Mouse (Mus musculus) testis, adult 2 months (tissue): Measurements from ENCODE around the gene Epha1. TPM values are rescaled to one million over a fixed set of nuclear protein-coding genes. Genes with fewer than 3 reads are reported as not detected.
A peak's percentile ranks its signal among the peaks of the same experiment; 100 is the strongest.

Source experiments
- H3K27ac ChIP-seq: fragments of 200-500 bp; 2 replicates; pipeline ENCODE4 v1.5.1; 2012; ENCODE audit warnings: low read depth, low read length; ENCODE audit not compliant: control insufficient read depth, insufficient read depth
- H3K27me3 ChIP-seq: fragments of 200-500 bp; 2 replicates; pipeline ENCODE4 v1.6.1; 2012; ENCODE audit warnings: mild to moderate bottlenecking, low read length, moderate library complexity; ENCODE audit not compliant: control insufficient read depth, insufficient read depth
- H3K36me3 ChIP-seq: fragments of 200-500 bp; 2 replicates; pipeline ENCODE4 v1.6.1; 2012; ENCODE audit warnings: mild to moderate bottlenecking, low read length; ENCODE audit not compliant: control insufficient read depth, insufficient read depth
- H3K4me1 ChIP-seq: fragments of 200-500 bp; 2 replicates; pipeline ENCODE4 v1.6.1; 2012; ENCODE audit warnings: low read length; ENCODE audit not compliant: control insufficient read depth, insufficient read depth
- H3K4me3 ChIP-seq: fragments of 200-500 bp; 2 replicates; pipeline ENCODE4 v1.5.1; 2012; ENCODE audit warnings: low read depth, mild to moderate bottlenecking, low read length, moderate library complexity, mixed read lengths; ENCODE audit not compliant: control insufficient read depth
- CTCF ChIP-seq: fragments of 200-500 bp; IDR thresholded peaks from 2 replicates; pipeline ENCODE4 v1.5.1; 2012; ENCODE audit warnings: low read depth, mild to moderate bottlenecking, inconsistent platforms, low read length, moderate library complexity; ENCODE audit not compliant: control insufficient read depth, insufficient read depth, insufficient replicate concordance
- POLR2A ChIP-seq: fragments of 200-500 bp; IDR thresholded peaks from 2 replicates; pipeline ENCODE4 v1.6.1; 2012; ENCODE audit warnings: low read depth, mild to moderate bottlenecking, inconsistent platforms, low read length, moderate library complexity; ENCODE audit not compliant: control insufficient read depth
- polyA plus RNA-seq: library from polyadenylated mRNA; depleted of rRNA; stranded (reverse); fragments of >200 nt; gene quantifications from 2 replicates; pipeline ENCODE4 v1.2.3, GENCODE M21; 2012; rRNA removed

The Epha1 gene
- polyA plus RNA-seq, result 0.30 and 0.76 TPM in 2 replicates

DNA sequence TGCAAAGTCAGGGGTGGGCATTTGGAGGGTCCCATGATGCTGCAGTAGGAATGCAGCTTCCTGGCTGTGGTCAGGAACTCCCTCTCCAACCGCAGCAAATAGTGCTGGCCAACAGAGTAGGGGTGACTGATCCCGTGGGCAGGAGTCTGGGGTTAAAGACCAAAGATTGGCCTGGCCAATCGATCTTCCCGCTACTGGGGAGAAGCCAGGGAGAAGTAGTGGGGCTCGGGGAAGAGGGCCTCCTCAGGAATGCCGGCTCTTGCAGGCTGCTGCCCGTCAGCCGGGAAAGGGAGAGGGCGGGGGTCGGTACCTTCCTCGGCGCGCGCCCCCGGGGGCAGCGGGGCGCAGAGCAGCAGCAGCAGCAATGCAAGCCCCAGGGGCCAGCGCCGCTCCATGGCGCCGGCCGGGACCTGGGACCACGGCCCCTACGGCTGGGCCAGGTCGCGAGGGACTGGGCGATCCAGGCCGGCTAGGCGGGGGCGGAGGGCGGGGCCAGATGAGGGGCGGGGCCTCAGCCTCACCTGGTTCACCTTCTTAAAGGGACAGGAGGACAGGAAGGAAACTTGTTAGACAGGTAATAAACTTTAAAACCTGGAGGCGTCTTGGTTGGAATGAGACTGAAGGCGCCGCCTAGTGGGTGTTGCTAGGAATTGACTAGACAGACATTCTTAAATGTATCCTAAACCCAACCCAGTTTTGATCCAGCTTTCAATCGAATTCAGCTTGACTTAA lies at the start of gene Epha1:
TSS of gene Epha1 (minus strand) at position 453 of the 732 bp plus-strand sequence.
- H3K4me3 ChIP-seq, result peak within 1 kb of the TSS; percentile 49
- H3K27ac ChIP-seq, result no peak within 1 kb of the TSS
- peaks cover 10% of the 10 kb centered on the region for H3K4me1 ChIP-seq
- no peaks in the 10 kb centered on the region for H3K36me3 ChIP-seq
- TF ChIP-seq CTCF, result no peak
- TF ChIP-seq POLR2A, result no peak
- H3K27me3 ChIP-seq, result no peaks in the 10 kb centered on the region

DNA sequence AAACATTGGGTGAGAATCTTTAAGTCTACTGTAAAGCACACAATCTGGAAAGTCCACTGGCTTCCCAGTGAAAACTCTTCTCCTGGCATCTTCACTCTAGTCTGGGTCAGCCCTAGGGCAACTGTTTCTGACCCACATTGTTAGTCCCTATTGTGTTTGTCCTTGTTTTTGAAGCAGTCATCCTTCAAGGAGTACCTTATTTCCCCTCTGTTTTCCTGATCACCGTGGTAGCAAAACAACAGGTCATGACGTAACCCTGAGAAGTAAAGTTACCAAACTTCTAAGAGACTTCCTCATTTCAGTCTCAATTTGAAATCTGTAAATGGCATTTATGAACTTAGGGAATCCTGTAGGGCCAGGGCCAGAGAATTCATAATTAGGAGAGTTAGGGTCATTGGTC lies 48.4 kb upstream of the Epha1 start:
- Histone ChIP-seq H3K27ac (no peak overlapping the region), H3K4me1 (no peaks in the 10 kb centered on the region), H3K36me3 (no peaks in the 10 kb centered on the region), H3K4me3 (no peak overlapping the region), H3K27me3 (no peaks in the 10 kb centered on the region)
- TF ChIP-seq CTCF (no peak), POLR2A (no peak)

DNA sequence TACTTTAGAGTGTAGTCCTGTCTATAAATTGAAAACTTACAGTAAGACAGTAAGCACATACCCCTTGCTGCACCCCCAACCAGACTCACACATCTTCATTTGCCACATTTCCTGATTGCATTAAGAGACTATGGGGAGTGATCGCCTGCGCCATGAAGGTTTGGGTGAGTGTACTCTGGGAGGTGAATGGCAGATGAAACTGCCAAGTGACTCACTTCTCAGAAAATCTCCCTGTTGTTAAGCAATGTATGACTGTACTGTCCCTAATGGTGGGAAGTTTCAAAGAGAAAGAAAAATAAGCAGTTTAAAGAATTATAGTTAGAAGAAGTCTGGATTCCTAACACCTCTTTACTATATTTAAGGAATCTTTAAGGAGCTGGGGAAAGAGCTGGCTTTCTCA lies 46.4 kb upstream of the Epha1 start:
- no peaks in the 10 kb centered on the region for H3K36me3 ChIP-seq
- H3K27me3 ChIP-seq, result no peaks in the 10 kb centered on the region
- no peak overlapping the region for H3K27ac ChIP-seq
- H3K4me1 ChIP-seq, result no peaks in the 10 kb centered on the region
- TF ChIP-seq POLR2A (no peak), CTCF (no peak)
- H3K4me3 ChIP-seq, result no peak overlapping the region

DNA sequence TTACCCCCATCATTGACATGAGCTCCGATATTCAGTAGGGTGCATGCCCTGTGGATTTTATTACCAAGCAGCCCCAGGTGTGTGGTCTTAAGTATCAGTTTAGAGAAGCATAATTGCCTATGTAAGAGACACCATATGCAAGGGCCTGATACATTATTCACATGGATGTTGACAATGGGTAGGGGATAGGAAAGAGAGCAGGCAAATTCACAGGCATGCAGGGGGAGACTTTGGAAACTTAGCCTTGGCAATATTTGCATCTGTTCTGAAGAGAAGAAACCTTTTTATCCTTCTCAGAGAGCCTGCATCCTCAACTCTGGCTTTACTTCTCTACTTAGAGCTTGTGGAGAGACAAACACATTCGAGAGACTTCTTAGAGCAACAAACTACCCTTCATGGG lies 32.1 kb upstream of the Epha1 start, which contains the start of gene Tas2r135:
TSS of gene Tas2r135 (plus strand) at position 301 of the 400 bp plus-strand sequence.
- no peak within 1 kb of the TSS for H3K4me3 ChIP-seq
- no peaks in the 10 kb centered on the region for H3K4me1 ChIP-seq
- H3K27ac ChIP-seq, result no peak within 1 kb of the TSS
- TF ChIP-seq CTCF, result no peak
- TF ChIP-seq POLR2A, result no peak
- H3K36me3 ChIP-seq, result no peaks in the 10 kb centered on the region
- no peaks in the 10 kb centered on the region for H3K27me3 ChIP-seq

DNA sequence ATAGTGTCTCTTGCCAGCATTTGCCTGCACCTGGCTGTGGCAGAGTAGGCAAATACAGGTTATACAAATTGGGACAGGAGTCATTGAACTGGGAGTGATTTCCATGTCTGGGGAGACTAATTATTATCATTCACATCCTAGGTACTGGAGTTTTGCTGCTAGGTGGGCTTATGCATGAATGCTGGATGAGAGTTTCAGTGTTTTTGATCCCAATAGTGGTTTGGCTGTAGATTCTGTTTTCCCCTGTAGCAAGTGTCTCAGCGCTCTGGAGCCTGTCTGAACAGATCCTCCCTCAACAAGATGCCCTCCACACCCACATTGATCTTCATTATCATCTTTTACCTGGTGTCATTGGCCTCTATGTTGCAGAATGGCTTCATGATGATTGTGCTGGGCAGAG lies 26.9 kb upstream of the Epha1 start, which contains the start of gene Tas2r143:
TSS of gene Tas2r143 (plus strand) at position 301 of the 400 bp plus-strand sequence.
- TF ChIP-seq POLR2A, result no peak
- Histone ChIP-seq H3K4me1 (no peaks in the 10 kb centered on the region), H3K27me3 (no peaks in the 10 kb centered on the region), H3K27ac (no peak within 1 kb of the TSS), H3K4me3 (no peak within 1 kb of the TSS), H3K36me3 (no peaks in the 10 kb centered on the region)

DNA sequence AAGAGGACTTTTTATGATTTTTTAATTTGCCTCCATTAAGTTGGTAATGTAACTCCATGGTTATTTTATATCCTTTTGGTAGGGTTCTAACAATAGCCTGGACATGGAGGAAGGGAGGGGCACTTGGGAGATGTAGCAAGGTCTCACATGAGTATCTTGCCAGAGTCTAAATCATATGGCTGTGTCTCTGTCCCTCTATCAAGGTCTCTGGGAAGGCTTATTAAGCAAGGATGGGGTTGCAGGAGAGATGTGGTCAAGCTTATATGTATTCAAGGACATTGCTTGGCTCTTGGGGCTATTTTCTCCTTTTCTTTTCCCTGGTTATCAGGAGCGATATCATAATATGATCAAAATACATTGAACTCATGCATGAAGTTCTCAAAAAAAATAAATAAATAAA lies 25.9 kb upstream of the Epha1 start:
- H3K4me3 ChIP-seq, result no peak overlapping the region
- no peaks in the 10 kb centered on the region for H3K4me1 ChIP-seq
- no peaks in the 10 kb centered on the region for H3K36me3 ChIP-seq
- H3K27ac ChIP-seq, result no peak overlapping the region
- TF ChIP-seq POLR2A (no peak), CTCF (no peak)
- no peaks in the 10 kb centered on the region for H3K27me3 ChIP-seq

DNA sequence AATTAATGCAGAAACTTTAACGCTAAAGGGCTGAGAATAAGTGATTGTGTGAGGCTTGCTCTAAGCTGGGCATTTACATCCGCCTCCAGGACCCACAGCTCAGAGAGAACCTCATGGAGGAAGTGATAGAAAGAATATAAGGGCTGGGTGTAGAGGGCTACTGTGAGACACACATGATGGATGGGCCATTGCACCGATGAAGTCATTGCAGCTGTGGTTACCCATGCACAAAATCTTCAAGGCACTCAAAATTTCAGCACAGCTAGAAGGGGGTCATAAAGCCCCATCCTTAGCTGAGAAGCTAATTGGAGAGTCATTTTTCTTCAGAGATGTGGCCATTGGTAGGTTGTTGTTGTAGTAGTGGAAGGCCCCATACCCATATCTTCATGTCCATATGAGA lies 25.2 kb upstream of the Epha1 start:
- Histone ChIP-seq H3K36me3 (no peaks in the 10 kb centered on the region), H3K27ac (no peak overlapping the region), H3K4me3 (no peak overlapping the region), H3K4me1 (no peaks in the 10 kb centered on the region), H3K27me3 (no peaks in the 10 kb centered on the region)
- TF ChIP-seq CTCF, result no peak
